Mouse (Mus musculus) limb, embryonic 11.5 days (tissue): ENCODE measurements around the gene Eml4. TPM values are rescaled to one million over a fixed set of nuclear protein-coding genes. Genes with fewer than 3 reads are reported as not detected.

Source experiments
- ATAC-seq: fragments of 200-750 bp; cut with Nextera tagmentation; 2 replicates; pipeline ENCODE4 v1.8.0; 2017; ENCODE audit warnings: low read depth; ENCODE audit not compliant: insufficient number of reproducible peaks, low FRiP score, low TSS enrichment
- DNase-seq: peaks from one replicate; pipeline ENCODE4 v3.0.0-alpha.2; 2015; ENCODE audit warnings: low spot score
- H3K27ac ChIP-seq: fragments of 300-500 bp; sonication (generic); replicated peaks from 2 replicates; pipeline ENCODE4 v1.5.1; 2014; ENCODE audit warnings: low read depth, mild to moderate bottlenecking, low read length
- H3K27me3 ChIP-seq: fragments of 300-500 bp; sonication (generic); 2 replicates; pipeline ENCODE4 v1.6.1; 2014; ENCODE audit warnings: mild to moderate bottlenecking, low read length, mixed read lengths; ENCODE audit not compliant: control insufficient read depth, insufficient read depth
- H3K36me3 ChIP-seq: fragments of 300-500 bp; sonication (generic); 2 replicates; pipeline ENCODE4 v1.6.1; 2014; ENCODE audit warnings: mild to moderate bottlenecking, low read length, moderate library complexity, mixed read lengths; ENCODE audit not compliant: control insufficient read depth, insufficient read depth
- H3K4me1 ChIP-seq: fragments of 300-500 bp; sonication (generic); 2 replicates; pipeline ENCODE4 v1.6.1; 2014; ENCODE audit warnings: low read length, mixed read lengths; ENCODE audit not compliant: control insufficient read depth, insufficient read depth
- H3K4me2 ChIP-seq: fragments of 300-500 bp; sonication (generic); 2 replicates; pipeline ENCODE4 v1.6.1; 2014; ENCODE audit warnings: low read depth, mild to moderate bottlenecking, moderate library complexity; ENCODE audit not compliant: severe bottlenecking
- H3K4me3 ChIP-seq: fragments of 300-500 bp; sonication (generic); 2 replicates; pipeline ENCODE4 v1.5.1; 2014; ENCODE audit warnings: low read depth, low read length
- H3K9ac ChIP-seq: fragments of 300-500 bp; sonication (generic); 2 replicates; pipeline ENCODE4 v1.6.1; 2014; ENCODE audit warnings: mild to moderate bottlenecking, low read length
- H3K9me3 ChIP-seq: fragments of 300-500 bp; sonication (generic); 2 replicates; pipeline ENCODE4 v1.6.1; 2016; ENCODE audit warnings: low read length; ENCODE audit not compliant: control insufficient read depth
- whole genome bisulfite sequencing: fragments of 180-500 bp; shearing (Covaris S2); extraction: QIAGEN DNeasy Blood & Tissue Kit; methylation state at CpG from one replicate; pipeline ENCODE4 v1.1.7; 2014; 5-methylcytosine and 5-hydroxymethylcytosine counted together
- polyA plus RNA-seq: library from polyadenylated mRNA; unstranded; fragments of >200 nt; fragmentation: Nextera tagmentation; extraction: Ambion mirVana; gene quantifications from 2 replicates; pipeline ENCODE4 v1.2.1, GENCODE M21; 2014

Gene Eml4
- polyA plus RNA-seq, 1 experiment from 2014 or later, result 76.0 TPM

DNA sequence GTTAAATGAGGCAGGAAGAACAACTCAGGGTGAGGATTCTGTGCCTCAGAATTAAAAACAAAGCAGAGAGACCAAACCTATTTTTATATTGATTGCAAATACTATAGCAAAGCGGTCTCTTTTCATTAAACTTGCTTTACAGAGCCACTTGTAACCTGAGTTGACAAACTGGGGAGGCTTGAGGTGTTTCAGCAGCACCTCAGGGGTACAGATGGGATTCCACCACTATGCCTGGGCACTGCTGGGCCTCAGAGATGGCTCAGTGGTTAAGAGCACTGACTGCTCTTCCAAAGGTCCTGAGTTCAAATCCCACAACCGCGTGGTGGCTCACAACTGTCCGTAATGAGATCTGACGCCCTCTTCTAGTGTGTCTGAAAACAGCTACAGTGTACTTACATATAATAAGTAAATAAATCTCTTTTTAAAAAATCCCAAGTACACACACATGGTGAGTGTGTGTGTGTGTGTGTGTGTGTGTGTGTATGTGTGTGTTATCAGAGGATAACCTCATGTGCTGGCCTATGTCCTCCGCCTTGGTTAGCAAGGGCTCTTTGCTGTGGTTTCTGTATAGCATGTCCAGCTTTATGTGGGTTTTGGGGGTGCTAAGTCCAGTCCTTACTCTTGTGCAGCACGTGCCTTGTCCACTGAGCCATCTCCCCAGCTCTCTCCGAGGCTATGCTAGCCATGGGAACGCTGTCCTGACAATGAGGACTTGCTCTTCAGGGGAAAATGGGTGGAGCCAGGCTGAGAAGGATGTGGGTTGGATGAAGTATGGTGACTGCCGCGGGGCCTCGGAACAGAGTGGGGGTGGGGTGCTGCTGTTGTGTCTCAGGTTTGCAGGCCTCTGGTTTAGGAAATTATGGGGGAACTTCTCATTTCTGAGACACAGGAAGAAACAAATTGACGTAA, 176.1 kb downstream of the Eml4 start:
- peaks cover 11% of the 10 kb centered on the region for H3K4me1 ChIP-seq
- H3K9ac ChIP-seq, result peak overlapping the region; percentile 48
- H3K27me3 ChIP-seq, result no peaks in the 10 kb centered on the region
- H3K4me3 ChIP-seq, result no peak overlapping the region
- ATAC-seq (peak; percentile 81; the same call in 1 of the 2 replicates), DNase-seq (peak; percentile 77)
- WGBS, result 27% methylated on average over 13 of the region's 13 CpGs
- peak overlapping the region; percentile 32; the same call in 1 of the 2 replicates for H3K4me2 ChIP-seq
- no peaks in the 10 kb centered on the region for H3K36me3 ChIP-seq
- no peaks in the 10 kb centered on the region for H3K9me3 ChIP-seq
- 0 out of 2 replicates have a peak overlapping the region, but pooled peaks have one; percentile 3 for H3K27ac ChIP-seq

DNA sequence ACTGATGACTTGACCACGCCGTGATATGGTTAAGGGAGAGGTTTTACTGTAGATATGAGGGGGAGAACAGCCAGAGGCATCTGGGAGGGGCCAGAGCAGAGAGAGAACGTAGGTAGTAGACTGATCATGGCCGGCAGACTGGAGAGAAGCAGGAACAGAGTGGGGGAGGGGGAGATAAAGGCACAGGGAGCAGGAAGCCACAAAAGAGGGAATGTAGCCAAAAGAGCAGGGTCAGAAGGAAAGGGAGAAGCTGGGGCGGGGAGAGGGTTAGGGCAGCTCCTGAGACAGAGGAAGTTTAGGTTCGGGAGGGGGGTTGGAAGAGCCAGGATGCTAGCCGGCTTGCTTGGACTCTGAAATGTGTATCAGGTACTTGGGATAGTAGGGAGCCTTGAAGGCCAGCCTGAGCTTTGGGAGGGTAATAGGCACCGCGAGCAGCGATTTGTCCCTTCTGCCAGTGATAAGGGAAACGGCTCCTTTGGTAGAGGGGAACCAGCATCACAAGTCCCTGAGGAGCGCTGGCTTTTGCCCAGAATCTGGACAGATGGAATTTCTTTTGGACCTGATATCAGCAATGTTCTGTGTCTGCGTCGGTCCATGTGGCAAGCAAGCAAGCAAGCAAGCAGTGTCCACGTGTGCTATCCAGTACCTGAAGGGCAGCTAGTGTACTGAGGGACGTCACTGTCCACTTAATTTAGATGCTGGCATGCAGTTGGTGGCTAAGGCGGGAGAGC, 177.1 kb downstream of the Eml4 start:
- peak overlapping the region; percentile 48 for H3K9ac ChIP-seq
- ATAC-seq, result peak; percentile 48; the same call in 1 of the 2 replicates
- no peaks in the 10 kb centered on the region for H3K27me3 ChIP-seq
- no peak overlapping the region for H3K4me3 ChIP-seq
- H3K36me3 ChIP-seq, result no peaks in the 10 kb centered on the region
- H3K9me3 ChIP-seq, result no peaks in the 10 kb centered on the region
- 0 out of 2 replicates have a peak overlapping the region, but pooled peaks have one; percentile 3 for H3K27ac ChIP-seq
- 29% methylated on average over 17 of the region's 17 CpGs for WGBS
- H3K4me1 ChIP-seq, result peaks cover 11% of the 10 kb centered on the region
- H3K4me2 ChIP-seq, result peak overlapping the region; percentile 32
- DNase-seq, result peak; percentile 55

Other genes with a start within 250 kb of the Eml4 start
- gene Pkdcc, start 135.6 kb upstream of the Eml4 start, polyA plus RNA-seq, result 21.8 and 22.6 TPM in 2 replicates
- gene Cox7a2l, start 166.4 kb downstream of the Eml4 start, polyA plus RNA-seq, result 136 and 139 TPM in 2 replicates